ENCODE assay signal across 25 mouse cellular contexts in the genomic region with DNA sequence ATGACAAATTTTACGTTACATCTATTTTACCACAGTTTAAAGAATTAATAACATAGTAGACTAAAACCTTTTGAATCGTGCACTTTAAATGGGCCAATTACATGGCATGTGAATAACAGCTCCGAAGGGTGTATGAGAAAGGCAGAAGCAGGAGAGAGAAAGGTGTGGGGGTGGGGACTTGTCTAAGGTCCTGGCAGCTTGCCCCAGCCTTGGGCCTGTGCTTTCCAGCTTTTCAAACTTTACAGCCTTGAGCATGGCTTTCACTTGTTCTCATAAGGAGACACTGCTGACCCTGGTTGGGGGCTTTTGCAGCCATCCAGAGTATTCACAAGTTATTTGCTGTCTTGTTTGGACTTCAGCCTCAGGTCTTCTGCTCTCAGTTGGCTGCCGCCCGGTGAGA.
DNase-seq lines count a peak whose midpoint lies in the region; ATAC-seq lines count a peak whose summit lies in the region.
"Had no signal": no experiment of that assay in that cellular context is flagged by ENCODE, and none has a peak within 500 bp of the region (broad histone marks: within the 10 kb centered on the region; RNA-seq: fewer than 3 reads in every experiment).

No protein-coding gene starts in this region.

- intact Hi-C loops in heart, postnatal 36 days (cut with DNase I): no loop called here

- H3K27ac ChIP-seq in midbrain, embryonic 11.5 days (ENCODE audit: low read depth, low read length): no peak overlapping the region
- H3K27ac ChIP-seq in midbrain, embryonic 14.5 days (replicated peaks; ENCODE audit: low read depth, low read length): no peak overlapping the region
- H3K27ac ChIP-seq: forebrain, embryonic 12.5 days; heart, embryonic 15.5 days; hindbrain, embryonic 12.5 days; kidney, postnatal 0 days; limb, embryonic 12.5 days; liver, embryonic 12.5 days; midbrain, embryonic 12.5 days; neural tube, embryonic 15.5 days had no signal

- H3K4me3 ChIP-seq in midbrain, embryonic 11.5 days (ENCODE audit: low read depth, low read length): no peak overlapping the region
- H3K4me3 ChIP-seq in midbrain, embryonic 14.5 days (replicated peaks; ENCODE audit: low read depth, low read length): no peak overlapping the region
- H3K4me3 ChIP-seq: erythroblast, embryonic 14.5 days; forebrain, embryonic 12.5 days; heart, embryonic 15.5 days; hindbrain, embryonic 12.5 days; limb, embryonic 12.5 days; liver, embryonic 12.5 days; midbrain, embryonic 12.5 days; neural tube, embryonic 15.5 days had no signal

- 88% methylated on average over 5 of the region's 5 CpGs for WGBS in midbrain, embryonic 11.5 days
- WGBS in midbrain, embryonic 14.5 days: 81% methylated on average over 5 of the region's 5 CpGs

- no peaks in the 10 kb centered on the region for H3K27me3 ChIP-seq in midbrain, embryonic 11.5 days (ENCODE audit: control insufficient read depth, insufficient read depth, low read length)
- H3K27me3 ChIP-seq in midbrain, embryonic 14.5 days (ENCODE audit: control insufficient read depth, insufficient read depth, low read length): no peaks in the 10 kb centered on the region
- H3K27me3 ChIP-seq: forebrain, embryonic 12.5 days; heart, embryonic 15.5 days; hindbrain, embryonic 12.5 days; limb, embryonic 12.5 days; liver, embryonic 12.5 days; midbrain, embryonic 12.5 days; neural tube, embryonic 15.5 days had no signal

- no peaks in the 10 kb centered on the region for H3K9me3 ChIP-seq in midbrain, embryonic 11.5 days (ENCODE audit: control insufficient read depth, low read length)
- no peaks in the 10 kb centered on the region for H3K9me3 ChIP-seq in midbrain, embryonic 14.5 days (ENCODE audit: control insufficient read depth, low read length)
- H3K9me3 ChIP-seq: forebrain, embryonic 12.5 days; heart, embryonic 15.5 days; hindbrain, embryonic 12.5 days; limb, embryonic 12.5 days; liver, embryonic 12.5 days; midbrain, embryonic 12.5 days; neural tube, embryonic 15.5 days had no signal

- H3K4me1 ChIP-seq in midbrain, embryonic 11.5 days (ENCODE audit: control insufficient read depth, insufficient read depth, low read length): no peaks in the 10 kb centered on the region; the same call in none of the 2 replicates
- H3K4me1 ChIP-seq in midbrain, embryonic 14.5 days (ENCODE audit: control insufficient read depth, insufficient read depth, low read length): peaks cover 12% of the 10 kb centered on the region; the same call in 1 of the 2 replicates
- H3K4me1 ChIP-seq: liver, embryonic 12.5 days had no signal

- no peaks in the 10 kb centered on the region for H3K36me3 ChIP-seq in midbrain, embryonic 11.5 days (ENCODE audit: control insufficient read depth, insufficient read depth, low read length)
- no peaks in the 10 kb centered on the region for H3K36me3 ChIP-seq in midbrain, embryonic 14.5 days (ENCODE audit: control insufficient read depth, insufficient read depth, low read length)
- H3K36me3 ChIP-seq: forebrain, embryonic 12.5 days; heart, embryonic 15.5 days; hindbrain, embryonic 12.5 days; limb, embryonic 12.5 days; liver, embryonic 12.5 days; midbrain, embryonic 12.5 days; neural tube, embryonic 15.5 days had no signal

- no peak overlapping the region for H3K9ac ChIP-seq in midbrain, embryonic 11.5 days (ENCODE audit: low read length)
- H3K9ac ChIP-seq in midbrain, embryonic 14.5 days (replicated peaks; ENCODE audit: low read length): no peak overlapping the region
- H3K9ac ChIP-seq: forebrain, embryonic 12.5 days; heart, embryonic 15.5 days; hindbrain, embryonic 12.5 days; limb, embryonic 12.5 days; liver, embryonic 12.5 days; liver, postnatal 0 days; midbrain, embryonic 12.5 days; neural tube, embryonic 15.5 days had no signal

- ATAC-seq in midbrain, embryonic 11.5 days (ENCODE audit: low FRiP score): no peak
- no peak for ATAC-seq in midbrain, embryonic 14.5 days (ENCODE audit: low FRiP score, low TSS enrichment)
- ATAC-seq: intestine, embryonic 16.5 days; liver, embryonic 12.5 days; liver, postnatal 0 days had no signal

- DNase-seq in midbrain, embryonic 11.5 days (ENCODE audit: low spot score, missing footprints): peak; percentile 60
- DNase-seq in midbrain, embryonic 14.5 days: no peak
- peak; percentile 40 for DNase-seq in NIH3T3 (ENCODE audit: low read depth)
- peak; percentile 61 for DNase-seq in adrenal gland, adult 2 months
- peak; percentile 53 to 66 for DNase-seq in adrenal gland, postnatal 36 days
- DNase-seq in heart, adult 9 months (ENCODE audit: low spot score in 2 of 2): no peak
- no peak for DNase-seq in retina, postnatal 1 day
- no peak for DNase-seq in heart, postnatal 36 days
- DNase-seq: cerebellum, adult 11-12 months; cerebellum, adult 9-11 months; gastrocnemius, postnatal 10 days; kidney, adult 8-10 months; layer of hippocampus, postnatal 36 days; liver, postnatal 0 days; lung, postnatal 36 days had no signal

- H3K4me2 ChIP-seq in midbrain, embryonic 11.5 days: no peak overlapping the region
- no peak overlapping the region for H3K4me2 ChIP-seq in midbrain, embryonic 14.5 days (ENCODE audit: low read length)
- H3K4me2 ChIP-seq: forebrain, embryonic 12.5 days; heart, embryonic 15.5 days; hindbrain, embryonic 12.5 days; limb, embryonic 12.5 days; liver, embryonic 12.5 days; midbrain, embryonic 12.5 days; neural tube, embryonic 15.5 days had no signal

Comparison
In these comparisons a context has a peak if more than half of its experiments do, and no peak if none do; other contexts are left out.
1. DNase-seq: peak in midbrain, embryonic 11.5 days (single experiment), NIH3T3 (single experiment), adrenal gland, adult 2 months (single experiment) and adrenal gland, postnatal 36 days (2 of 2); none in midbrain, embryonic 14.5 days (single experiment), heart, adult 9 months (0 of 2), retina, postnatal 1 day (single experiment) and heart, postnatal 36 days (0 of 2).